Mouse (Mus musculus) cerebellum, adult 2 months (tissue): ENCODE results near the gene Cdc14b. TPM values are rescaled to one million over a fixed set of nuclear protein-coding genes. Genes with fewer than 3 reads are reported as not detected.
A peak's percentile ranks its signal among the peaks of the same experiment; 100 is the strongest.

Experiments used
- DNase-seq, 2 experiments: peaks; one replicate each; pipeline ENCODE4 v3.0.0; 2021
- H3K27ac ChIP-seq: fragments of 200-500 bp; 2 replicates; pipeline ENCODE4 v1.5.1; 2012; ENCODE audit warnings: low read length, control low read depth, inconsistent platforms; ENCODE audit not compliant: insufficient read depth
- H3K27me3 ChIP-seq: fragments of 200-500 bp; 2 replicates; pipeline ENCODE4 v1.6.1; 2012; ENCODE audit warnings: inconsistent platforms, mild to moderate bottlenecking, low read length, moderate library complexity; ENCODE audit not compliant: control insufficient read depth, insufficient read depth
- H3K4me1 ChIP-seq: fragments of 200-500 bp; 2 replicates; pipeline ENCODE4 v1.6.1; 2011; ENCODE audit warnings: low read length; ENCODE audit not compliant: control insufficient read depth, insufficient read depth
- H3K4me3 ChIP-seq: fragments of 200-500 bp; replicated peaks from 2 replicates; pipeline ENCODE3; 2011; ENCODE audit warnings: mild to moderate bottlenecking, low read depth, low read length, control low read depth; ENCODE audit not compliant: insufficient read depth
- CTCF ChIP-seq: fragments of 200-500 bp; IDR thresholded peaks from 2 replicates; pipeline ENCODE4 v1.5.1; 2011; ENCODE audit warnings: low read depth, mild to moderate bottlenecking, control low read depth, low read length, moderate library complexity, borderline replicate concordance; ENCODE audit not compliant: insufficient read depth
- POLR2A ChIP-seq: fragments of 200-500 bp; IDR thresholded peaks from 2 replicates; pipeline ENCODE4 v1.6.1; 2011; ENCODE audit warnings: low read length, control low read depth, borderline replicate concordance; ENCODE audit not compliant: insufficient read depth
- WGBS: fragments of 180-500 bp; shearing (Covaris S2); methylation state at CpG from one replicate; pipeline ENCODE4 v1.1.7; 2018; 5-methylcytosine and 5-hydroxymethylcytosine counted together
- polyA plus RNA-seq: library from polyadenylated mRNA; depleted of rRNA; stranded (reverse); fragments of >200 nt; gene quantifications from 2 replicates; pipeline ENCODE4 v1.2.3, GENCODE M21; 2012

The Cdc14b gene
- polyA plus RNA-seq, 1 experiment: 15.3 TPM

DNA sequence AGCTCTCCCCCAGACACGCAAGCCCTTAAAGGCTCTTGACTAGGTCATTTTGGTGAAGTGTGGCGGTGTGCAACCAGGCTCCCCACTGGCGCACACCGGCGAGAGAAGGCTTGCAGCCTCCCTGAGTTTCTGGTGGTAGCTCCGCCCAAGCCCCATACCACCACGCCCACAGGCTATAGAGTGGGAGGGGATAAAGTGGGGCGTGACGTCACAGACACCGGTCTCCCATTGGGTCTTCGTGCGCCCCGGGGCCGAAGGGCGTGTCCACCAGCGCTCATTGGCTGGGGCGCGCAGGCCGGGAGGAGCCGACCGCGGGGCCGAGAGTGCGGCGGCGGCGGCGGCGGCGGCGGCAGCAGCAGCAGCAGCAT, 113.6 kb downstream of the Cdc14b start, which contains the start of gene Habp4:
TSS of gene Habp4 (plus strand) at position 277 of the 368 bp plus-strand sequence.
- TF ChIP-seq POLR2A: no peak; the same call in 1 of the 2 replicates
- TF ChIP-seq CTCF: no peak
- Histone ChIP-seq H3K27me3 (no peaks in the 10 kb centered on the region), H3K4me1 (no peaks in the 10 kb centered on the region), H3K27ac (peak within 1 kb of the TSS; percentile 46), H3K4me3 (peak within 1 kb of the TSS; percentile 81)
- WGBS: 2% methylated on average over 22 of the region's 31 CpGs
- DNase-seq: peak; percentile 98 to 99

DNA sequence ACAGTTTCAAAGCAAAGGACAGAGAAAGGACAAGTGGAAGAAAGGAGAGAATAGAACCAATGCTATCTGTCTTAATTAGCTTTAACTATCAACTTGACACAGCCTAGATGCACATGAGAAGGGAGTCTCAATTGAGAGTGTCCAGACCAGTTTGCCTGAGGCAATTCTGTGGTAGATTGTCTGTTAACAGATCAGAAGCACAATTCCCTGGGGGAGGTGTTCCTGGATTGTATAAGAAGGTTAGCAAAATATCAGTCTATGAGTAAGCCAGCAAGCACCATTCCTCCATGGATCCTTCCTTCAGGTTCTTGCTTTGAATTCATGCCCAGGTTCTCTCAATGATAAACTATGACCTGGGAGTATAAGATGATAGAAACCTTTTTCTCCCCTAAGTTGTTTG, 118.1 kb downstream of the Cdc14b start:
- Histone ChIP-seq H3K27ac (no peak overlapping the region), H3K4me3 (no peak overlapping the region), H3K27me3 (no peaks in the 10 kb centered on the region), H3K4me1 (no peaks in the 10 kb centered on the region)
- TF ChIP-seq POLR2A (no peak), CTCF (no peak)
- no peak for DNase-seq

DNA sequence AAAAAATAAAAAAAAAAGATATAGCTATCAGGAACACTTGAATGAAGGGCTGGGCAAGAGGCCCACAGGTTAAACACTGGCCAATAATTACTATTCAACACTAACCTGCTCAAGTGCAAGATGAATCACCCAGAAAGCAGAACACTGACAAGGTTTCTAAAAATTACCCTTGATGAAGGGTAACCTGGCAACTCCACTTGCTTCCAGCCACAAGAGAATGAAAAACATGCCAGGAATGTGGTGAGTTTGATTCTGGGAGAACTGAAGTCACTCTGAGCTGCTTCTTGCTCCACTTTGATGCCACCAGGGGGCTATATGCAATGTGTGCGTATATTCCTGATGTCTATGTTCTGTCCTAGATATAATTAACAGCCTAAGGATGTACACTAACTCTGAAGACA, 119.9 kb downstream of the Cdc14b start:
- H3K27me3 ChIP-seq: no peaks in the 10 kb centered on the region
- no peak for DNase-seq
- TF ChIP-seq CTCF (no peak), POLR2A (no peak)
- H3K27ac ChIP-seq: no peak overlapping the region
- H3K4me1 ChIP-seq: no peaks in the 10 kb centered on the region; the same call in 1 of the 2 replicates
- WGBS: 39% methylated on average over 1 of the region's 1 CpGs
- H3K4me3 ChIP-seq: no peak overlapping the region

DNA sequence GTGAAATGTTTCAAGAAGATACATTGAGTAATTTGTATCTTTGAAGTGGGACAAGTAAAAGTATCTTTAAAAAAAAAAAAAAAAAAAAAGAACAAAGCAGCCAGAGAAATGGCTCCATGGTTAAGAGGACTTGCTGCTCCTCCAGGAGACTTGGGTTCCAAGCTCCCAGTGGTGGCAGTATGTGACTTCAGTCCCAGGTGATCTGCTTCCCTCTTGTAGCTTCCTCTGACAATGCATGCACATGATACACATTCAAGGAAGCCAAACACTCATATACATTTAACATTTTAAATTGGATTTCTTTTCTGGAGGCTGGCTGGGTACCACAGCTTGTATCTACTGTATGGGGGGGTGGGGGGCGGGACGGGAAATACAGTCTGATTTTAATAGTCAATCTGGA, 120.4 kb downstream of the Cdc14b start:
- no peak overlapping the region for H3K4me3 ChIP-seq
- H3K27ac ChIP-seq: no peak overlapping the region
- WGBS: 54% methylated on average over 2 of the region's 2 CpGs
- TF ChIP-seq CTCF (no peak), POLR2A (no peak)
- no peak for DNase-seq
- no peaks in the 10 kb centered on the region; the same call in 1 of the 2 replicates for H3K4me1 ChIP-seq
- H3K27me3 ChIP-seq: no peaks in the 10 kb centered on the region

DNA sequence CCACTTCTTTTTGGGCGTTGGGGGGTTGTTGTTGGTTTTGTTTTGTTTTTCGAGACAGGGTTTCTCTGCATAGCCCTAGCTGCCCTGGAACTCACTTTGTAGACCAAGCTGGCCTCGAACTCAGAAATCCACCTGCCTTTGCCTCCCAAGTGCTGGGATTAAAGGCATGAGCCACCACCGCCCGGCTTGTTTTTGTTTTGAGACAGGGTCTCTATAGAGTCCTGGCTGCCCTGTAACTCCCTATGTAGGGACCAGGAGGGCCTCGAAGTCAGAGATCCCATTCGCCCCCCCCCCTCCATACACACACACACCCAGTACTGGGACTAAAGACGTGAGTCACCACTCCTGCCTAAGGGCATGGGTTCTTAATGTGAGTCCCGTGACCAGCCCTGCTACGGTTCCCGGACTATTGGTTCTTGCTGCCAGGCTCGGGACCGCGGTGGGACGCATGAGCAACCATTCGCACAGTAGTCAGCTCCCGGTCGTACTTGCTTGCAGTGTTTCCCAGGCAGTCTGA, 121.3 kb downstream of the Cdc14b start:
- WGBS: 2% methylated on average over 18 of the region's 18 CpGs
- Histone ChIP-seq H3K4me1 (no peaks in the 10 kb centered on the region; the same call in 1 of the 2 replicates), H3K4me3 (peak overlapping the region; percentile 71), H3K27ac (no peak overlapping the region), H3K27me3 (no peaks in the 10 kb centered on the region)
- TF ChIP-seq CTCF (no peak), POLR2A (no peak)
- DNase-seq: peak; percentile 28 to 31

DNA sequence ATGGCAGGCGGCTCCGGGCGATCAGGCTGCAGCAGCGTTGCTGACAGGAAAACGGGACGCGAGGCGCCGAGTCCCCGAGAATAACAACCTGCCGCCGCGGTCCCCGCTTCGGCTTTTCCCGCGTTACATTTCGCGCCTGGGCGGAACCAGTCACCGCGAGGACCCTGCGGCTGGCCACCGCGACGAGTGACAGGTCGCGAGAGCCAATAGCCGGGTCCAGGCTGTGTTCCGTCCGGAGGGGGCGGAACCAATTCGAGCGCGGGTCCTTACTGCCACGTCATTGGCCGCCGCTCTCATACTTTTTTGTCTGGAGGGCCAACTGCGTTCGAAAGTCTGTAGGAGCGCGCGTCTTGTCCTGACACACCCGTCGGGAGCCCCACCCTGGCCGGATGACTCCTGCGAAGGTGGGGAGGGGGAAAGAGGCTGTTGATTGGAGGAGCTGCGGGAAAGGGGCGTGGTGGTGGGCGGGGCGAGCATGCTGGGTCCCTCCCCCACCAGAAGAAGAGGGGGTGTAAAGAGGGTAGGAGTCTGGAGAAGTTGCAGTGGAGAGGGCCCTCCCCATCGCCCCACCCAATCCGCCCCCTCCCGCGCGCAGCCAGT, 121.9 kb downstream of the Cdc14b start, which contains the start of gene Zfp367:
TSS of gene Zfp367 (minus strand) at position 120 of the 600 bp plus-strand sequence.
- H3K27me3 ChIP-seq: no peaks in the 10 kb centered on the region
- peak; percentile 95 for DNase-seq
- H3K4me1 ChIP-seq: no peaks in the 10 kb centered on the region; the same call in 1 of the 2 replicates
- no peak within 1 kb of the TSS for H3K27ac ChIP-seq
- no peak for TF ChIP-seq CTCF
- TF ChIP-seq POLR2A: no peak
- H3K4me3 ChIP-seq: peak within 1 kb of the TSS; percentile 71
- under 1% methylated on average over 56 of the region's 56 CpGs for WGBS

DNA sequence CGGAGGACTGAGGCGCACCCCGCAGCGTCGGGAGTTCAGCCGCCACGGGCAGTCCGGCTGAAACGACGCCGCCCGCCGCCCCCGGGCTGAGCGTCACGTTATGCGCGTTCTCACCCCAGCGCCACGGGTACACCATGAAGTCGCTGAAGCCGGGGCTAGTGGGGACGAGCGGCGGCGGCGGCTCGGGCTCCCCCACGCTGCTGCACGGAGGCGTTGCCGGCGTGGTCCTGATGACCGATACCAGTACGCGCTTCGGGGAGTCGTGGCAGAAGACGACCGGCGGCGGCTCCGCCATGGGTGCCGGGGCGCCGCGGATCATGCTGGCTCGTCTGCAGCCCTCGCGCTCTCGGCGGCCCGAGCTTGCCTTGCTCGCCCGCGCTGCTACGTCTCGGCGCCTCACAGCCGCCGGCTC, 122.4 kb downstream of the Cdc14b start:
- Histone ChIP-seq H3K27ac (no peak overlapping the region), H3K4me1 (no peaks in the 10 kb centered on the region; the same call in 1 of the 2 replicates), H3K4me3 (peak overlapping the region; percentile 71), H3K27me3 (no peaks in the 10 kb centered on the region)
- DNase-seq: no peak
- WGBS: under 1% methylated on average over 61 of the region's 61 CpGs
- TF ChIP-seq POLR2A (no peak), CTCF (no peak)

DNA sequence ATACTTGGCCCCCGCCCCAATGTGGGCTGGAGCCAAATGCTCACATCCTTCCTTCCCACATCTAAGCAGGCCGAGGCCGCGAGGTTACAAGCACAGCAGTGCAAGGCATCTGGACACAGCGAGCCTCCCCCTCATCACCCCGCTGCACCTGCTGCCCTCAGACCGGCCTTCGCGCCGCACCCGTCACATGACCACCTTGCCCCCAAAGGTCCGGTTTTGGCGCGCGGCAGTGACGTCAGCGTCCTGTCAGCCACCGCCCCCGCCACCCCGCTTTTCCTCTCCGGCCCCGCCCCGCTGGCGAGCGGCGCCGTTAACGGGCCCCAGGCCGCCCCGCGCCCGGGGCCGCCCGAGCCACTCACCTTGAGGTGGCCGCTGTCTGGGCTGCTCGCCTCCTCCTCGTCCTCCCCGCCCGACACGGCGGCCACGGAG, 122.8 kb downstream of the Cdc14b start:
- under 1% methylated on average over 42 of the region's 42 CpGs for WGBS
- Histone ChIP-seq H3K27ac (no peak overlapping the region), H3K4me3 (peak overlapping the region; percentile 71), H3K27me3 (no peaks in the 10 kb centered on the region), H3K4me1 (no peaks in the 10 kb centered on the region; the same call in 1 of the 2 replicates)
- peak; percentile 89 to 90 for DNase-seq
- TF ChIP-seq CTCF (no peak), POLR2A (peak; percentile 88)
